Mouse (Mus musculus) retina, postnatal 7 days (tissue): Measurements from ENCODE around the gene Tollip.
"Not testable (repeated sequence)": the region's sequence is repeated elsewhere in the genome, so short reads cannot be mapped to it uniquely, and the experiment has no call there.

ENCODE experiments used
- DNase-seq: peaks from one replicate; pipeline ENCODE4 v3.0.0-alpha.2; 2012; ENCODE audit warnings: low read depth, low spot score

The Tollip gene

DNA sequence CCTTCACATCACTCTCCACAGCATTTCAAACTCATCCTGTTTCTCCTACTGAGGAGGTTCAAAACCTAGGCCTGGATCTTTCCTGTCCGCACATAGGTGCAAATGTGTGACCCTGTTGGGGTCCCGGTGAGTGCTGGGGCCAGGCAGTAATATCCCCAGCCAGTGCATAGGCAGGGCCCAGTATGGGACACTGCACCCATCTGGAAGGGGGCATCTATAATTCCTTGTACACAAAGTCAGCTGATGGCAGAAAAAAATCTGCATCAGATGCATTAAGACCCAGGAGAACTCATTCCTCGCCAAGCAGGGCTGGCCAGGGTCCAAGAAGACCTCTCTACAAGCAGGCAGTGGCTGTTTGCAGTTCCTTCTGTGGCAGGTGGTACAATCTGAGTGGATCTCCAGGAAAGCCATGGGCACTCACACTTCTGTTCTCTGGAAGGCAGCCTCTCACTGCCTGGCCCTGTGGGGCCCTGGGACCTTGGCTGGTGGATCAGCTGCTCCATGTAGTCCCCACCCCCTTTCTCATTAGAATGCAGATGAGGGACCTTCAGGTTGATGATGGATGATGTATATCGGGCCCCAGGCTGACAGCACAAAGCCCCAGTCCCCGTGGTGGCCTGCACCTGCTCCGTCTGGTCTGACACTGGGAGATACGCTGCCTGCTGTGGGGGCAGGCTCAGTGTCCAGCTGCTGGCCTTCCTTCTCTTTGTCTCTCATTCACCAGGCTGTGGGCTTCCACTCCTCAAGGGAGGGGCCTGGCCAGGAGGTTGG lies 16.0 kb upstream of the Tollip start:
- DNase-seq = no peak

DNA sequence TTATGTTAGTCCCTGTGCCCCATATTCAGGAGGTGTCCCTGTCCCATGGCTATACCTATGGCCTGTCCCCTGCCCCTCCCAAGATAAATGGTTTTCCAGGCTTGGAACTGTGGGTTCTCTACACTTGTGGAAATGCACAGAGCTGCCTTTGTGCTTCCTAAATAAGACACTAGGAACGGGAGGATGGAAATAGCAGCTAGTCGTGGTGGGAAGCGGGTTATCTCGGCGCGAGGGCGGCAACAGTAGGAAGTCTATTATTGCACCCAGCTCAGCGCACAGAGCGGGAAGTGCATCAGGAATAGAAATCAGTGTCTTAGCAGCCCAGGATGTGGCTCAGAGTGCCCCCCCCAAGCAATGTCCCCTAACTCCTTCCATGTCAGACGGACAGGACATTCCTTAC lies 10.3 kb upstream of the Tollip start:
- no peak for DNase-seq

DNA sequence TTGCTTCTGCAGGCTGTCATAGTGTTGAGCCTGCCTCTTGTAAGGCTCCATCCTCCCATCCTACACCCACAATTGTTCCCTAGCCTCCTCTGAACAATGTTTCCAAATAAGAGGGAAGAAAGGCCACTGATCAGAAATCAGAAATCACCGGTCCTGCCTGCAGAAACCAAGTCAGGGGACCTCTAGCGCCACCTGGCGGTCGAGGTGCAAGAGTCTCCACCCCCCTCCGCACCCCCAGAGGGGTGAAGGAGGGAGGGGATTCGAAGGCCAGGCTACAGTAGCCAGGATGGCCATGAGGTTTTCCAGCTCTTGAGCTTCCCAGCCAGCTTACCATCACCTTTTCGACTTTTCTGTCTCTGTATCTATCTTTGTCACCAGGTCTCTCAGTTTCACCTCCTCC lies 6.6 kb upstream of the Tollip start:
- peak; percentile 62 for DNase-seq

DNA sequence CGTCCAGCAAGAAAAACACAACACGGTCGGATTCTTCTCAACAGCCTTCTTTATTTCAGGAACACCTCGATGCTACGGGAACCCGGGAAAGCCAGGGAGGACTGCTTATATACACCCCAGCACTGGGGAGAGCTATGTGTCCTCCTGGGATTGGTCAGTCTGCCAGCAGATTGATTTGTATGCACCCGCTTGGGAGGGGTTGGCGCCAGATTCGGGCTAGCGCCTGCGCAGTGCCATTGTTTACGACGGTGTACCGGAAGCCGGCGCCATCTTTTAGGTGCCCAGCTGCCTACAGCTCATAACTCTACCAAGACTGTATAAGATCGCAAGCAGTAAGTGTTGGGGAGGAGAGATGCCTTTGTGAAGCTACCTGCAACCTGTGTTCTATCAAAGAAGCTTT lies 5.8 kb upstream of the Tollip start:
- not testable (repeated sequence) for DNase-seq

- no peak for DNase-seq
Observed at GRCm38 (mm10) chr7:141911305-141911704, 7.0 kb downstream of the Tollip start.

- no peak for DNase-seq
Observed at GRCm38 (mm10) chr7:141908591-141908990, 9.7 kb downstream of the Tollip start.

- DNase-seq = no peak
Observed at GRCm38 (mm10) chr7:141902791-141903190, 15.5 kb downstream of the Tollip start.

DNA sequence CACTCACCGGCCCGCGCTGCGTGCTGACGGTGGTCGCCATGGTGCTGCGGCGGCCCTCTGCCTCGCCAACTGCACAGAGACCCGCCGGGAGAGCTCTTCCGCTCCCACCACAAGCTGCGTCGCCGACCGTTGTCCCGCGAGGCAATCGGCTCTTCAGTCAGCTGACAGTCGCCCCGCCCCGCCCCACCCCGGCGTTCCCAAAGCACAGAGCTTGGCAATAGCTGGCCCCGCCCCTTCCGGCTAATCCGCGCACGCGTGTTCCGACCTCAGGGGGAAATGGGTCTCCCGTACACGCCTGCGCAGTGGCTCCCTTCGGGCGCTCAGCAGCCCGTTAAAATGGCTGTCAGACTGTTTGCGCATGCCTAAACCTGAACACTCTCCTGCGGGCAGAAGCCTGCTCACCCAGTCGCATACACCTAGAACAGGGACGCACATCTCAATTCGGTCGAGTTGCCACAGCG lies 16.0 kb downstream of the Tollip start:
- peak; percentile 100 for DNase-seq

- no peak for DNase-seq
Observed at GRCm38 (mm10) chr7:141901825-141902224, 16.5 kb downstream of the Tollip start.

DNA sequence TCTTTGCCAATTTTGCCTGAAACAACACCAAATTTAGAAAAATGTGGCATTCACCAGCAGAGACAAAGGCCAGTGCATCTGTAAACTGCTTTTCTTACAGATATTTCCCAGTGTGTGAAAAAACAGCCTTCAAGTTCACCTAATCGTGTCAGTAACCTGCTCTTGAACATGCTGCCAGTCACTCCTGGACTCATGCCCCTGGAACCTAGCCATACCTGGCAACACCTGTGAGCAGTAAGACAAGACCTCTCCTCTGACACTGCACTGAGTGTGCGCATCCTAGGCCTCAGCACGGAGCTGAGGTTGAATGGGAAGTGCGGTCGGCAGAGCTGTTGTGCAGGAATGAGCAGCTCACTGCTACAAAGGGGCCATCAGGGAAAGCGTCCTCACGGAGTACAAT lies 26.2 kb downstream of the Tollip start:
- no peak for DNase-seq

- no peak for DNase-seq
Observed at GRCm38 (mm10) chr7:141878813-141879212, 39.5 kb downstream of the Tollip start.

GRCm38 (mm10) chr7:141874891-141875290 lies 43.4 kb downstream of the Tollip start:
- no peak for DNase-seq

DNA sequence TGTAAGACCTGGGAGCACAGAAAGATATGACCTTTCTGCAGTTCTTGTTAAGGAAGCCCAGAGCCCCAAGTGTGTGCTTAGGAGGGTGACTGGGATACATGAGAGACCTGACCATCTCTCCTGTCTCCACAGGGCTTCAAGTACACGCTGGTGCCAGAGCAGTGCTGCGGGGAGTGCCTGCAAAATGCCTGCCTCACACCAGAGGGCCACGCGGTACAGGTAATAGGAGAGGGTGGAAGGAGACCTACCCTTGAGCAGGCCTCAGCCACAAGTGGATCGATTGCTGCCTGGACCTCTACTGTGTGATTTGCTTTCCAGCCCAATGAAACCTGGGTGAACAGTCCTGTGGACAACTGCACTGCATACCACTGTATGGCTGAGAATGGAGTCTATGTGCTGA lies 47.8 kb downstream of the Tollip start:
- no peak for DNase-seq

DNA sequence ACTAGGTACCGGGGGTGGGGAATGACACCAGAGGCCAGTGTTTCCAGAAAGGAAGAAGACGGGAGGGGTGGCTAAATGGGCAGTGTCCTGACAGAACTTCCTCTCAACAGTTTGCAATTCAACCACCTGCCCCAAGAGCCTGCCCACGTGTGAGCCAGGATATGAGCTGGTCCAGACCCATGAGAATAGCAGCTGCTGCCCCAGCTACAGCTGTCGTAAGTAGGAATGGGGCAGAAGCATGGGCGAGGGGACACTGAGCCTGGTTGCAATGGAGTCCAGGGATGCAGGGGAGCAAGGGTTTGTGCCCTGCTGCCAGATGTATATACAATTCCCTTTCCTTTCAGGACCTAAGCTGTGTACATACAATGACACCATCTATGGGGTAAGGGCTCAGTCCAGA lies 48.7 kb downstream of the Tollip start:
- DNase-seq = no peak

DNA sequence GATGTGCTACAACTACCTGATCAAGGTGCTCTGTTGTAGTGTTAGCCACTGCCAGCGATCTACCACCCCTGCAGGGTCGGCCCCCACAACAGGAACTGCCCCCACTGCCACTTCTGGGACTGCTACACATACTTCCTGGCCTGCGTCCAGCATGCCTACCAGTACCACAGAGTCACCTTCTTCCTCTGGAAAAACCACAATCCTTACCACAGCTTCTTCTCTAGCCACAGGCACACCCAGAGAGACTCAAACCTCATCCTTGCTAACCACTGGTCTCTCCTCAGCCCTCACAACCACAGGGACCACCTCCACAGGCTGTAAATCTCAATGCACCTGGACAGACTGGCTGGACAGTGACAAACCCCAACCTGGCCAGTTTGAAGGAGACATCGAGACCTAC lies 57.3 kb downstream of the Tollip start:
- no peak for DNase-seq

DNA sequence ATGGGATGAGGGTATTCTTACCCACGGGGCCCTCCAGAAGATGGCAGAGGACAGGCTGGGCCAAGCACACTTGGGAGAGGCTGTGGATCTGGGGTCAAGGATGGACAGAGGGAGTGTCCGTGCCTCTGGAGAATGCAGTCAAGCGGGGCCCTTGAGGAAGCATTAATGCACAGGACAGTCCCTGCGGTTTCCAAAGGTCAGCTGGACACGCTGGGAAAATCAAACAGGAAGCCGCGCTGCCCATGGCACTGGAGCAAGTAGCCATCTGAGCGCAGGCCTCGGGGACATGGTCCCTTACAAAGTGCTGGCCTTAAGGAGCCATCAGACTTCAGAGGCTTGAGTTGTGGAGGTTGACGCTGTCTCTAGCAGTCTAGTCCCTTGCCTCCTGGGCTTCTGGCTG lies 78.0 kb downstream of the Tollip start:
- DNase-seq = no peak

DNA sequence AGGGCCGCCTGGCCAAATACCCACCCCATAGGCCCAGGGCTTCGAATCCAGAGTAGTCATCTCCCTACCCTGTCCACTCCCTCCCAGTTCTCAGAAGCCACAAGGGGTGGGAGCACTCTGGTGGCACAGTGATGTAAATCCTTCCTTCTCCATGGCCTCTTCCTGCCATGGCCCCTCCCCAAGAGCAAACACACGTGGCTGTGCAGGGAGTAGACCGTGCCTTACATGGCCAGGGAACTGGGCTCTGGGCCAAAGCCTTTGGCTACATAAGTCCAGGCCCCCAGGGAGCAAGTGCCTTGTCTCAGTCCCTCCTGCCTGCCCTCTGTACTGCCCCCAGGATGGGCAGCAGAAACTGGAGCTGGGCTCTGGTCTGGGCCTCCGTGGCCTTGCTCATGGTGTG lies 79.5 kb downstream of the Tollip start, which contains the start of gene Muc5b:
TSS of gene Muc5b (plus strand) at position 292 of the 400 bp plus-strand sequence.
- no peak for DNase-seq

GRCm38 (mm10) chr7:141836423-141836822 lies 81.9 kb downstream of the Tollip start:
- DNase-seq = no peak

GRCm38 (mm10) chr7:141835941-141836340 lies 82.4 kb downstream of the Tollip start:
- no peak for DNase-seq
